Mouse (Mus musculus) hindbrain, embryonic 16.5 days (tissue): ENCODE data around the gene Bcor. TPM values are rescaled to one million over a fixed set of nuclear protein-coding genes. Genes with fewer than 3 reads are reported as not detected.

Source experiments
- ATAC-seq: fragments of 200-750 bp; cut with Nextera tagmentation; 2 replicates; pipeline ENCODE4 v1.8.0; 2017; ENCODE audit warnings: moderate TSS enrichment, moderate library complexity
- H3K27ac ChIP-seq: fragments of 300-500 bp; sonication (generic); 2 replicates; pipeline ENCODE4 v1.5.1; 2014; ENCODE audit warnings: low read depth, mild to moderate bottlenecking, control low read depth, low read length, moderate library complexity
- H3K27me3 ChIP-seq: fragments of 300-500 bp; sonication (generic); replicated peaks from 2 replicates; pipeline ENCODE4 v1.6.1; 2014; ENCODE audit warnings: low read length; ENCODE audit not compliant: control insufficient read depth, insufficient read depth
- H3K36me3 ChIP-seq: fragments of 300-500 bp; sonication (generic); 2 replicates; pipeline ENCODE4 v1.6.1; 2014; ENCODE audit warnings: mild to moderate bottlenecking, low read length, moderate library complexity, mixed read lengths; ENCODE audit not compliant: control insufficient read depth, insufficient read depth
- H3K4me1 ChIP-seq: fragments of 300-500 bp; sonication (generic); 2 replicates; pipeline ENCODE4 v1.6.1; 2014; ENCODE audit warnings: low read depth, low read length; ENCODE audit not compliant: control insufficient read depth, insufficient read depth
- H3K4me2 ChIP-seq: fragments of 300-500 bp; sonication (generic); 2 replicates; pipeline ENCODE4 v1.6.1; 2014; ENCODE audit warnings: mild to moderate bottlenecking, low read length, control low read depth, moderate library complexity
- H3K4me3 ChIP-seq: fragments of 300-500 bp; sonication (generic); 2 replicates; pipeline ENCODE4 v1.5.1; 2014; ENCODE audit warnings: mild to moderate bottlenecking, low read length, control low read depth, moderate library complexity
- H3K9ac ChIP-seq: fragments of 300-500 bp; sonication (generic); 2 replicates; pipeline ENCODE4 v1.6.1; 2014; ENCODE audit warnings: low read depth, mild to moderate bottlenecking, control low read depth, low read length, moderate library complexity
- H3K9me3 ChIP-seq: fragments of 300-500 bp; sonication (generic); 2 replicates; pipeline ENCODE4 v1.6.1; 2014; ENCODE audit warnings: mild to moderate bottlenecking, low read length, moderate library complexity; ENCODE audit not compliant: control insufficient read depth
- WGBS: fragments of 180-500 bp; shearing (Covaris S2); extraction: QIAGEN DNeasy Blood & Tissue Kit; methylation state at CpG from one replicate; pipeline ENCODE4 v1.1.7; 2014; 5-methylcytosine and 5-hydroxymethylcytosine counted together
- polyA plus RNA-seq: library from polyadenylated mRNA; unstranded; fragments of >200 nt; fragmentation: Nextera tagmentation; extraction: Ambion mirVana; gene quantifications from 2 replicates; pipeline ENCODE4 v1.2.1, GENCODE M21; 2015

Gene Bcor
- polyA plus RNA-seq, 1 experiment from 2014 or later = 11.2 TPM

- Histone ChIP-seq H3K4me1 (peaks cover 10% of the 10 kb centered on the region), H3K4me2 (no peak overlapping the region)
These were observed 6.7 kb downstream of the Bcor start for GRCm38 (mm10) chrX:12153141-12154095.

GRCm38 (mm10) chrX:12151996-12152904, 7.9 kb downstream of the Bcor start:
- Histone ChIP-seq H3K27ac (no peak overlapping the region), H3K4me2 (peak overlapping the region; percentile 60), H3K36me3 (no peaks in the 10 kb centered on the region), H3K4me1 (peaks cover 6% of the 10 kb centered on the region), H3K9ac (peak overlapping the region; percentile 48; the same call in 1 of the 2 replicates), H3K9me3 (no peaks in the 10 kb centered on the region), H3K27me3 (peaks cover 34% of the 10 kb centered on the region), H3K4me3 (peak overlapping the region; percentile 32)
- ATAC-seq = no peak
- 23% methylated on average over 38 of the region's 42 CpGs for WGBS

More at GRCm38 (mm10) chrX:12153141-12154095, 6.7 kb downstream of the Bcor start:
- Histone ChIP-seq H3K9ac (no peak overlapping the region), H3K27me3 (peaks cover 34% of the 10 kb centered on the region), H3K27ac (no peak overlapping the region), H3K9me3 (no peaks in the 10 kb centered on the region), H3K36me3 (no peaks in the 10 kb centered on the region), H3K4me3 (no peak overlapping the region)
- WGBS = 19% methylated on average over 27 of the region's 31 CpGs
- ATAC-seq = no peak

- 4% methylated on average over 31 of the region's 43 CpGs for WGBS
- H3K9me3 ChIP-seq = no peaks in the 10 kb centered on the region
- no peak overlapping the region for H3K27ac ChIP-seq
- H3K4me3 ChIP-seq = peak overlapping the region; percentile 32
- ATAC-seq = peak; percentile 70
- H3K27me3 ChIP-seq = peaks cover 33% of the 10 kb centered on the region
- H3K4me2 ChIP-seq = peak overlapping the region; percentile 60
- H3K4me1 ChIP-seq = peaks cover 6% of the 10 kb centered on the region
- no peaks in the 10 kb centered on the region for H3K36me3 ChIP-seq
- peak overlapping the region; percentile 48; the same call in 1 of the 2 replicates for H3K9ac ChIP-seq
These were observed 8.7 kb downstream of the Bcor start for GRCm38 (mm10) chrX:12151269-12151995.

GRCm38 (mm10) chrX:12150425-12150824, 9.7 kb downstream of the Bcor start:
- Histone ChIP-seq H3K4me1 (peaks cover 6% of the 10 kb centered on the region), H3K4me2 (no peak overlapping the region), H3K9me3 (no peaks in the 10 kb centered on the region), H3K27ac (no peak overlapping the region), H3K9ac (no peak overlapping the region), H3K36me3 (no peaks in the 10 kb centered on the region), H3K4me3 (no peak overlapping the region), H3K27me3 (peaks cover 25% of the 10 kb centered on the region)
- 15% methylated on average over 6 of the region's 7 CpGs for WGBS
- ATAC-seq = no peak

GRCm38 (mm10) chrX:12146263-12146662, 13.9 kb downstream of the Bcor start:
- H3K9me3 ChIP-seq = no peaks in the 10 kb centered on the region
- no peak for ATAC-seq
- no peak overlapping the region for H3K4me2 ChIP-seq
- H3K27ac ChIP-seq = no peak overlapping the region
- 55% methylated on average over 2 of the region's 2 CpGs for WGBS
- peaks cover 19% of the 10 kb centered on the region for H3K27me3 ChIP-seq
- H3K4me1 ChIP-seq = peaks cover 6% of the 10 kb centered on the region
- no peaks in the 10 kb centered on the region for H3K36me3 ChIP-seq
- H3K4me3 ChIP-seq = no peak overlapping the region
- H3K9ac ChIP-seq = no peak overlapping the region

- no peak for ATAC-seq
- peaks cover 25% of the 10 kb centered on the region for H3K27me3 ChIP-seq
- H3K27ac ChIP-seq = no peak overlapping the region
- H3K4me2 ChIP-seq = no peak overlapping the region
- no peaks in the 10 kb centered on the region for H3K9me3 ChIP-seq
- no peaks in the 10 kb centered on the region; the same call in 1 of the 2 replicates for H3K4me1 ChIP-seq
- 67% methylated on average over 5 of the region's 5 CpGs for WGBS
- no peak overlapping the region for H3K4me3 ChIP-seq
- H3K9ac ChIP-seq = no peak overlapping the region
- no peaks in the 10 kb centered on the region for H3K36me3 ChIP-seq
These were observed 17.3 kb downstream of the Bcor start for GRCm38 (mm10) chrX:12142832-12143231.

- Histone ChIP-seq H3K4me1 (no peaks in the 10 kb centered on the region; the same call in none of the 2 replicates), H3K27me3 (peaks cover 32% of the 10 kb centered on the region), H3K4me2 (peak overlapping the region; percentile 66), H3K9me3 (no peaks in the 10 kb centered on the region), H3K4me3 (peak overlapping the region; percentile 33), H3K36me3 (no peaks in the 10 kb centered on the region), H3K9ac (peak overlapping the region; percentile 66), H3K27ac (no peak overlapping the region)
- WGBS = 3% methylated on average over 26 of the region's 51 CpGs
- no peak for ATAC-seq
These were observed 19.9 kb downstream of the Bcor start for GRCm38 (mm10) chrX:12140086-12140740.

GRCm38 (mm10) chrX:12138266-12138665, 21.9 kb downstream of the Bcor start:
- Histone ChIP-seq H3K4me1 (peaks cover 7% of the 10 kb centered on the region), H3K4me2 (no peak overlapping the region), H3K9me3 (no peaks in the 10 kb centered on the region), H3K9ac (no peak overlapping the region), H3K36me3 (no peaks in the 10 kb centered on the region), H3K27ac (no peak overlapping the region), H3K27me3 (peaks cover 34% of the 10 kb centered on the region), H3K4me3 (no peak overlapping the region)
- WGBS = 20% methylated on average over 7 of the region's 7 CpGs
- no peak for ATAC-seq
